Mouse (Mus musculus): Measurements from ENCODE around the gene Vmn1r135. TPM values are rescaled to one million over a fixed set of nuclear protein-coding genes. Genes with fewer than 3 reads are reported as not detected.
"Not testable (repeated sequence)": the region's sequence is repeated elsewhere in the genome, so short reads cannot be mapped to it uniquely, and the experiment has no call there.

The Vmn1r135 gene
- not detected in 2 replicates for polyA plus RNA-seq (2016; fragmentation: Nextera tagmentation; extraction: Ambion mirVana)

GRCm38 (mm10) chr7:21832051-21832450 is at the start of gene Vmn1r135:
TSS of gene Vmn1r135 (plus strand) at chr7:21832351.
- not testable (repeated sequence) for H3K4me1 ChIP-seq (replicated peaks); H3K27me3 ChIP-seq (ENCODE audit: insufficient read depth, poor library complexity, severe bottlenecking); H3K36me3 ChIP-seq; H3K27ac ChIP-seq; DNase-seq (ENCODE audit: low spot score); H3K4me3 ChIP-seq; H3K9me3 ChIP-seq
- no CpG with 5 or more reads among the region's 1 CpGs for WGBS

- H3K4me3 ChIP-seq; DNase-seq (ENCODE audit: low spot score); H3K27ac ChIP-seq; H3K36me3 ChIP-seq; H3K27me3 ChIP-seq (ENCODE audit: insufficient read depth, poor library complexity, severe bottlenecking); H3K9me3 ChIP-seq; H3K4me1 ChIP-seq (replicated peaks): not testable (repeated sequence)
- no CpG with 5 or more reads among the region's 3 CpGs for WGBS
Measured at GRCm38 (mm10) chr7:21796628-21797027, 35.5 kb upstream of the Vmn1r135 start, which contains the start of gene Gm4177. TSS of gene Gm4177 (minus strand) at chr7:21796728.

- not testable (repeated sequence) for H3K4me1 ChIP-seq (replicated peaks); H3K4me3 ChIP-seq; H3K36me3 ChIP-seq; H3K27me3 ChIP-seq (ENCODE audit: insufficient read depth, poor library complexity, severe bottlenecking); H3K9me3 ChIP-seq; H3K27ac ChIP-seq; DNase-seq (ENCODE audit: low spot score)
- no CpG with 5 or more reads among the region's 1 CpGs for WGBS
Measured at GRCm38 (mm10) chr7:21844167-21844566, 12.0 kb downstream of the Vmn1r135 start, which contains the start of gene Gm5725. TSS of gene Gm5725 (minus strand) at chr7:21844267.

Other genes with a start within 250 kb of the Vmn1r135 start
- gene Vmn1r132, start 218.3 kb upstream of the Vmn1r135 start, polyA plus RNA-seq (2016; fragmentation: Nextera tagmentation; extraction: Ambion mirVana) = not detected in 2 replicates
- gene Gm4175, start 70.9 kb upstream of the Vmn1r135 start, polyA plus RNA-seq (2016; fragmentation: Nextera tagmentation; extraction: Ambion mirVana) = not detected in 2 replicates
- gene Gm4177, start 35.6 kb upstream of the Vmn1r135 start, polyA plus RNA-seq (2016; fragmentation: Nextera tagmentation; extraction: Ambion mirVana) = not detected in 2 replicates
- gene Gm5725, start 11.9 kb downstream of the Vmn1r135 start, polyA plus RNA-seq (2016; fragmentation: Nextera tagmentation; extraction: Ambion mirVana) = not detected in 2 replicates
- not detected in 2 replicates for gene Gm5891, start 88.9 kb downstream of the Vmn1r135 start, polyA plus RNA-seq (2016; fragmentation: Nextera tagmentation; extraction: Ambion mirVana)
- gene Vmn1r137, start 162.2 kb downstream of the Vmn1r135 start, polyA plus RNA-seq (2016; fragmentation: Nextera tagmentation; extraction: Ambion mirVana) = not detected in 2 replicates
- gene Vmn1r138, start 196.5 kb downstream of the Vmn1r135 start, polyA plus RNA-seq (2016; fragmentation: Nextera tagmentation; extraction: Ambion mirVana) = not detected in 2 replicates
- not detected in 2 replicates for gene Gm6176, start 224.0 kb downstream of the Vmn1r135 start, polyA plus RNA-seq (2016; fragmentation: Nextera tagmentation; extraction: Ambion mirVana)
- not detected in 2 replicates for gene Vmn1r139, start 236.7 kb downstream of the Vmn1r135 start, polyA plus RNA-seq (2016; fragmentation: Nextera tagmentation; extraction: Ambion mirVana)

All from hindbrain, embryonic 10.5 days (tissue).